ENCODE assay signal across 34 mouse cellular contexts in genomic region chr2:82113148-82113547, GRCm38 (mm10).
"Had no signal": no experiment of that assay in that cellular context is flagged by ENCODE, and none has a peak within 500 bp of the region (broad histone marks: within the 10 kb centered on the region; RNA-seq: fewer than 3 reads in every experiment).

No protein-coding gene starts in this region.

- H3K4me3 ChIP-seq: heart, embryonic 10.5 days; heart, embryonic 12.5 days; heart, embryonic 13.5 days; heart, embryonic 15.5 days; hindbrain, embryonic 10.5 days; hindbrain, embryonic 12.5 days; hindbrain, embryonic 13.5 days; hindbrain, embryonic 15.5 days; intestine, embryonic 15.5 days; kidney, embryonic 15.5 days; layer of hippocampus, adult 2 months had no signal

- DNase-seq: heart, postnatal 10 days; heart, postnatal 14 days; heart, postnatal 36 days; heart, postnatal 4 days; kidney, adult 11 months; kidney, adult 18-20 months; kidney, adult 2 months; kidney, adult 8-10 months; kidney, adult 9 months; kidney, postnatal 10 days; kidney, postnatal 14 days; kidney, postnatal 25 days; kidney, postnatal 36 days; kidney, postnatal 4 days; layer of hippocampus, adult 9-11 months; layer of hippocampus, postnatal 36 days had no signal

- ATAC-seq: hindbrain, embryonic 16.5 days; hindbrain, postnatal 0 days; inflammation-experienced regulatory T-cells, adult 6 months; intestine, embryonic 15.5 days; intestine, embryonic 16.5 days; intestine, postnatal 0 days had no signal

- H3K27ac ChIP-seq: heart, embryonic 10.5 days; heart, embryonic 13.5 days; heart, embryonic 15.5 days; hindbrain, embryonic 10.5 days; hindbrain, embryonic 12.5 days; hindbrain, embryonic 13.5 days; hindbrain, embryonic 14.5 days; hindbrain, embryonic 15.5 days; hindbrain, postnatal 0 days; intestine, embryonic 15.5 days; kidney, embryonic 15.5 days; kidney, postnatal 0 days; layer of hippocampus, adult 2 months had no signal
